Mouse (Mus musculus): Measurements from ENCODE around the gene Olfr1202.

Olfr1202 gene

DNA sequence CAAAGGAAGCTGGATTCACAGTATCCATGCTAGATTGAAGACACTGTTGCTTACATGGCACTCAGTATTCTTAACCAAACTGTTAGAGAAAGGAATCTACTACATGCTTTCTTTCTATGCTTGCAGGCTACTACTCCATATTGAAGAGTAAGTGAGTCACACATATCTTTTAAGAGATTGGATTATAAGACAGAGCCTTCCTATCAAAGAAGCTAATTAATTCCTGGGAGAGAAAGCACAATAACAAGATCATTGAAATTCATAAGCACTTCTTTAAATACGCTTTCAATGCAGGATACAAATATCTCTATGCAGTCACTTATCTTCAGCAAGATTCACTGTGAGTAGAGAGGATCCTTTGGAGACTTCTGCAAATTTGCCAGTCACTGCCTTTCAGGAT is at the start of gene Olfr1202:
TSS of gene Olfr1202 (plus strand) at position 301 of the 400 bp plus-strand sequence.
- DNase-seq, result no peak

DNA sequence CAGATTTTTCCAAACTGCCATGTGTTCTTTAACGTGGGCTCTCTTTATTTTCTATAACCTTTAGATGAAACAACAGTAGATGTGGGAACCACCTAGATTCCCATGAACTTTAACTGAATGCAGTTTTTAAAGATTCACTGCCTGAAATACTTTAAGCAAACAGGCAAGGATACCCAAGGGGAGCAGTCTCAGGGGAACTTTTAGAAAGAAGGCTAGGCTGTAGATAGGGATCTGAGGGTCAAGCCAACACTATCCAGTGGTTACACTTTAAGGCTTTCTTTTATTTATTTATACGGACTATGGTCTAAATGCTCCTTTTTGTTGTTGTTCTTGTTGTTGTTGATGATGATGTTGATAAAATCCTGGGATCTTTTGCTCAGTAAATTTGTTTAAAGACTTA is 43.9 kb upstream of the Olfr1202 start, which contains the start of gene Olfr1200:
TSS of gene Olfr1200 (minus strand) at position 101 of the 400 bp plus-strand sequence.
- DNase-seq, result no peak

DNA sequence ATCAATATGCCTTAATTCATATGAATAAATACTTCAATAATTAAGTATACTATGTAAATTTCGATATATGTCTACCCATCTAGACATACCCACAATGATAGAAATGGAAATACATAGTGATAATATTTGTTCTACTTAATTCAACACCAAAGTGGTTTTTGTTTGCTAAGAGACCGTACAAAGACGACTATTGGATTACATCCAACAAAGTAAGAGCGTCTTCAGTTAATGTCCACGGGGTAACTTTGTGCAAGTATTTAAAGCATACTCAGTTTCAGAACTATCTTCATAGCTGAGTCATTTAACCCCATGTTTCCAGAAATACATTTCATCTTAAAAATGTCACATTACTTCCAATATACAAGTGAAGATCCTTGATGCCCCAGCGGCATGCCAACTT is 21.6 kb upstream of the Olfr1202 start, which contains the start of gene Olfr1201:
TSS of gene Olfr1201 (plus strand) at position 301 of the 400 bp plus-strand sequence.
- no peak for DNase-seq

GRCm38 (mm10) chr2:88829437-88829836 is 15.1 kb downstream of the Olfr1202 start, which contains the start of gene Olfr1205:
TSS of gene Olfr1205 (plus strand) at chr2:88829737.
- no peak for DNase-seq

GRCm38 (mm10) chr2:88838477-88838876 is 24.2 kb downstream of the Olfr1202 start:
- DNase-seq, result no peak

- no peak for DNase-seq
Observed at GRCm38 (mm10) chr2:88848992-88849391, 34.7 kb downstream of the Olfr1202 start, which contains the start of gene Olfr1204. TSS of gene Olfr1204 (plus strand) at chr2:88849292.

- DNase-seq, result no peak
Observed at GRCm38 (mm10) chr2:88862931-88863330, 48.6 kb downstream of the Olfr1202 start, which contains the start of gene Olfr1206. TSS of gene Olfr1206 (plus strand) at chr2:88863231.
